Mouse (Mus musculus) embryonic stem cell, embryonic (primary cell): ENCODE data around the gene Cenpf.

ENCODE experiments used
- CTCF ChIA-PET, 4 experiments: fragments of 300-600 bp in 2 of 4; fragments of 350-600 bp in 2 of 4; sonication (Branson Sonifier 250); formaldehyde crosslinking; loops; one replicate each; lab custom pipeline; 2022; ENCODE audit warnings: inconsistent platforms in 2 of 4; lab: Charles Lee
- POLR2A ChIA-PET, 4 experiments: fragments of 300-600 bp in 2 of 4; fragments of 350-600 bp in 2 of 4; sonication (Branson Sonifier 250); formaldehyde crosslinking; loops; one replicate each; lab custom pipeline; 2022; ENCODE audit warnings: antibody characterized with exemption in 4 of 4, inconsistent platforms in 1 of 4; lab: Charles Lee

The Cenpf gene

DNA sequence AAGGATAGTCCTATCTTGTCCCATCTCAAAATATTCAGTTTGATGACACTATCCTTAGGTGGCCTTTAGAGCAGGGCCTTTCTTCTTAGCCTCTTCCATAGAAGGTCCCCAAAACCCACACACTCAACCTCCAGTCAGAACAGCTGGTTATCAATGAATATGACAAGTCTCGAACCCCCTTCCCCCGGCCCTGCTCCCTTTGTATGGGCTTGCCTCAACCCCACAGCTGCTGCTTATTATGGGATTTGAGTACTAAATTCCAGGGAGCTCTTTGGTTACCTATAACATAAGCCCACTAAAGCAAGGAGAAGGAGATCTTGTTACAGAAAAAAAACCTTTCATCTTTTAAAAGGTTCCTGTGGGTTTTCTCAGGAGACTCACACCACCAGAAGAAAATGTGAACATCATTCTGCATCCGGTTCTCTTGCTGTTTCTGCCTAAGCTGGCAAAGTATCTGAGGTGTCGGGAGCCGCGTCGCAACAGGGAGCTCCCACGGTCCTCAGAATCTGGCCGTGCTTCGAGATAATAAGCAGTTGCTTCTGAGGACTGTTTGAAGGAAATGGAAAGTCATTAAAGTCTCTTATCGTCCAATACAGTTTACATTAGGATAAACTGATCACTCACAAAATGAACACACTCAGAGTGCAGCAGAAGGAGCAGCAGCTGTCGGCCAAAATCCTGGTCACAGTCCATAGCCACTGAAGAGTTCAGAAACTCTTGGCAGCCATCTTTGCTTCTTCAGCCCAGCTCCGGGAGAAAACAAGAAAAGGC lies 68.7 kb downstream of the Cenpf start:
- POLR2A ChIA-PET: interaction anchor here in 2 of 4 experiments (0.7 to 1.1 kb wide), 3 partner anchors 9 to 219 kb away, joined by 3 to 7 read pairs (median 7); partner anchors contain the start of gene Cenpf (in 1 of the 2)
- CTCF ChIA-PET: interaction anchor here in 3 of 4 experiments (0.7 to 1.1 kb wide), 4 partner anchors 10 to 756 kb away, joined by 3 to 4 read pairs (median 3); no protein-coding TSS in a partner anchor

DNA sequence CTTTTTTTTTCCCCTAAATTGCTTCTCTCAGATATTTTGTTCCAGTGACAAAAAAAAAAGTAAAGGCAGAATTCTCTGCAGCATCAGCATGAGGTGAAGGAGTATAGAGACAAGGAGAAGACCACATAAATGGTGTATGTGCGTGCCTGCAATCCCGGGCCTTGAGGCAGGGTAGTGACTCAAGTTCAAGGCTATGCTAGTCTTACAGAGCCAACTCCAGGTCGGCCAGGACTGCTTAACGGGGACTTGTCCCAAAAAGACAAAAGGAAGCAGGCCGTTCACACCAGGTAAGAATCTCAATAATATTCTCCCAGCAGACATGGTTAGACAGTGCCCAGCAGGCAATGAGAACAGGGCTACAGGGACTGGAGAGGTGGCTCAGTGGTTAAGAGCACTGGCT lies 70.5 kb downstream of the Cenpf start:
- ChIA-PET CTCF (no interaction called here), POLR2A (no interaction called here)

DNA sequence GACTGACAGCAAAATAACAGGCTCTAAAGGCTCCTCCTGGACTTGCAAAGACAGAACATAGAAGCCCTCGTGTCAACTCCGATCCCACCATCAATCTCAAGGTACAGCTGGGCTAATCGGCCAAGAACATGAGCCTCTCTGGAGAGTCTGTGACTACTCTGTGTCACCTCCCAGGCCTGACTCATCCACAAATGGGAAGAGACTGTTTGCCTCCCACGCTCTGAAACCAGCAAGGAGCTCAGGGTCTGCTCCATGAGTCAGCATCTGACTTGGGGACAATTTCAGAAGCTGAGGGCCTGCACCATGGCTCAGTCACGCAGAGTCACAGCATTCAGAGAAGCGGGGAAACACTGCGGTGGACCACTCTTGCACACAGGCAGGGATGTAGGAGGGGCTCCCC lies 72.6 kb downstream of the Cenpf start:
- POLR2A ChIA-PET: no interaction called here

DNA sequence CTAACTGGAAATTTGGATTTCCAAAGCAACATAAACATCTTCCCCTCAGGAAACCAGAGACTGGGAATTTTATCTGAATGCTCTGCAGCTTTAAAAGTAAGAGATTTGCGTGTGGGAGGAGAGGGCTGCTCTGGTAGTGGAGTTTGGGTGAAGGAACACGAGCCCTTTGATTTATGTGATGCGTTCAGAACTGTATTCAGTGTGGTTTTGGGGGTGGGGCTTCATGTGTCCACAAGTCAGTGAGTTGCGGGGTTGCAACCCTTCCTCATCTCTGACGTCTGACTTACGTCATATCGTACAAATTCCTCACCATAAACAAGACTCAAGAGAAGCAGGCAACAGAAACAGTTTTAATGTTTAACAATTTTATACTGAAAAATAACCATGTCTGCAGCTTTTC lies 74.8 kb downstream of the Cenpf start:
- ChIA-PET POLR2A (interaction anchor here in 1 of 4 experiments (0.6 kb wide), 1 partner anchor 21 kb away, joined by 3 read pairs; no protein-coding TSS in a partner anchor), CTCF (no interaction called here)

More for the DNA sequence above, 72.6 kb downstream of the Cenpf start:
- CTCF ChIA-PET: no interaction called here

DNA sequence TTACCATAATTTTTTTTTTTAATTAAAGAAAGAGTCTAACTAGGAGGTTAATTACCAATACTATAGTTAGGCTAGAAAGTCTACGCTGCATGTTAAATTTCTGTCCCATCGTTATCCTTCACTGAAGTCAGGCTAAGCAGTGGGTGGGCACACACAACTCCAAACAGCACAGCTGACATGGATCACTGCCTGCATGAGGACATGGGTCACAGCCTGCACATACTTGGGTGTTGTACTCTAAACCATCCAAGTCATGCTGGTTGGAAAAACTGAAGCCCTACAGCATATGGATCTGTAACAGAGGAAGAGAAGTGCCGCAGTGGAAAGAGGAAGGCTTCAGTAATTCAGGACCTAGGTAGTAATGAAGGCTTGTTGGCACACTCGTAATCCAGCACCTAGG lies 76.1 kb downstream of the Cenpf start:
- POLR2A ChIA-PET: no interaction called here
- CTCF ChIA-PET: interaction anchor here in 1 of 4 experiments (0.6 kb wide), 1 partner anchor 695 kb away, joined by 5 read pairs; no protein-coding TSS in a partner anchor

DNA sequence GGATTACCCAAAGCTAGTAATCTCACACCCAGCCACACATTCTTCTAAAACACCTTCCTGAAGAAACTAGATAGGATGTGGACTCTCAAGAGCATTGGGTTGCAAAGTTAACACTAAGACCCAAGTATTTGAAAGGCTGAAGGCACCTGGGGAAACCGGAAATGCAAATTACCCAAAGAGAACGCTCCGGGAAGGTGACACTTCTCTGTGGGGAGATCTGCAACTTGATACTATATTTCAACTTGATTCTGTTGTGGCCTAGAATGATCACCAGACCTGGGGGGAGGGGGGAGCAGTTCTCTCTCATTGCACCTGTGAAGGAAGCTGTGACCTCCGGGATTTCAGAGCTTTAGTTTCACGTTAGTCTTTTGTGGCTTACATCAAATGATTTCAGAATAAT lies 79.2 kb downstream of the Cenpf start:
- CTCF ChIA-PET: interaction anchor here in 1 of 4 experiments (0.7 kb wide), 1 partner anchor 28 kb away, joined by 3 read pairs; no protein-coding TSS in a partner anchor
- POLR2A ChIA-PET: interaction anchor here in 1 of 4 experiments (0.6 kb wide), 1 partner anchor 204 kb away, joined by 5 read pairs; no protein-coding TSS in a partner anchor

DNA sequence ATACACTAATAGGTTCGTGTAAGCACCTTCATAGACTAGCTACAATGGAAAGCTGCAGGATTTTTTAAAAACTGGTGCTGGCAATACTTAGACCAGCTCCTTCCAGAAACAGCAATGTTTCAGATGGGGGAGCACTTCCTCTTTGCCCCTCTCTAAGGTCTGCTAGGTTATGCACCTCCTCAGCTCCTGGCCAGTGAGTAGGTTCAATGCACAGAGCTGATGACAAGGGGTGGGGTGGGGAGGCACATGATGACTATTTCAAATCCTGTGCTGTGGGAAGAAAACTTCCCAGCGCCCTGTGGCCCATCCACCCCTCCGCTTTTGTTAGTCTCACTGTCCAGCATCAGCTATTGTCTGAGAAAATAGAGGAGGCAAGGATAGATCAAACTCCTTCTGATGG lies 79.8 kb downstream of the Cenpf start:
- ChIA-PET CTCF (interaction anchor here in 3 of 4 experiments (0.6 to 1.8 kb wide), 4 partner anchors 20 to 493 kb away, joined by 3 to 4 read pairs (median 3); no protein-coding TSS in a partner anchor), POLR2A (interaction anchor here in 1 of 4 experiments (0.6 kb wide), 1 partner anchor 205 kb away, joined by 5 read pairs; no protein-coding TSS in a partner anchor)

DNA sequence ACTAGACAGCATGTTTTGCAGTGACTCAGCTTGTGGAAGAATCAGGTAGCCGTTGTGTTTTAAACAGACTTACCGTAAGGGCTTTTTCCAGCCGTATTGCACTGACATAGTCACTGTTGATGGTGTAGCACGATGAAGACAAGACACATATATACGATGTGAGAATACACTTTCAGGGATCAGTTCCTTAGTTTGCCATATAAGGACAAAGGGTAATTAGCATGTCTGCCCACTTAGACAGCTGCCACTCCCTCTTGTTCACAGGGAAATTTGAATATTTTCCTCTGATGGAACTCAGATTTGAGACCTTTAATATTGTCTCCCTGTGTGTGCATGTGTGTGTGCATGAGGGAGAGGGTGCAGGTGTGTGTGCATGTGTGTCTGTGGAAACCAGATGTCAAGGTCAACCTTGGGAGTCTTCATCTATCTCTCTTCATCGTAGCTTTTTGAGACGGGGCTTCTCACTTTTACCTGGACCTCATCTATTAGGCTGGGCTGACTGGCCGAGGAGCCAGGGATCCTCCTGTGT lies 82.2 kb downstream of the Cenpf start:
- POLR2A ChIA-PET: interaction anchor here in 1 of 4 experiments (0.7 kb wide), 1 partner anchor 36 kb away, joined by 7 read pairs; no protein-coding TSS in a partner anchor

DNA sequence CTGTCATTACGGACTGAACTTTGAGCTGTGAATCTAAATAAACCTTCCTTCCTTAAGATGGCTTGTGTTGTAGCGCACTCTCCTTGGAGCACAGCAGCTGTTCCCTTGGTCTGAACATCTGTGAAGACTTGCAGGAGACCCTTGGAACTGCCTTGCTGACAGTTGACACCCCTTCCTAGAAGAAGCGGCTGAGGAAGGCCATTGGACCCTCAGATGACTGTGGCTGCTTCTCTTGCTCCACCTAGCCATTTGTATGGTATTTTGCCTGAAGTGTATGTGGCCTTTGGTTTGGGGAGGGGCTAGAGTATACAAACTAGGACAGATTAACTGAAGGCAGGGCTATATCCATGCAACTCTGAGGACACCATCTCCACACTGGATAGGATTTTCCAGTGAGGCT lies 90.8 kb downstream of the Cenpf start:
- POLR2A ChIA-PET: no interaction called here
- CTCF ChIA-PET: interaction anchor here in 1 of 4 experiments (0.7 kb wide), 1 partner anchor 94 kb away, joined by 3 read pairs; no protein-coding TSS in a partner anchor

More for the DNA sequence above, 82.2 kb downstream of the Cenpf start:
- CTCF ChIA-PET: interaction anchor here in 1 of 4 experiments (1.0 kb wide), 1 partner anchor 23 kb away, joined by 3 read pairs; no protein-coding TSS in a partner anchor
